Mouse (Mus musculus) Patski (cell line): ENCODE results near the gene Ptbp3. TPM values are rescaled to one million over a fixed set of nuclear protein-coding genes. Genes with fewer than 3 reads are reported as not detected.

ENCODE experiments used
- ATAC-seq: fragments of 100-300 bp; one replicate; pipeline ENCODE4 v1.8.0; 2021
- CTCF ChIA-PET: fragments of 350-600 bp; sonication (Branson Sonifier 250); formaldehyde crosslinking; loops from one replicate; lab custom pipeline; 2022; ENCODE audit warnings: inconsistent platforms; lab: Charles Lee
- POLR2A ChIA-PET: fragments of 350-600 bp; sonication (Branson Sonifier 250); formaldehyde crosslinking; loops from one replicate; lab custom pipeline; 2022; ENCODE audit warnings: antibody characterized with exemption, inconsistent platforms; lab: Charles Lee
- DNase-seq: peaks from one replicate; pipeline ENCODE4 v3.0.0-alpha.2; 2011; ENCODE audit warnings: low read depth, low spot score
- H3K27me3 ChIP-seq: fragments of 371-371 bp; one replicate; pipeline ENCODE4 v1.5.1; 2021
- CTCF ChIP-seq: fragments of 100-300 bp; IDR thresholded peaks from one replicate; pipeline ENCODE4 v1.5.1; 2021
- in situ Hi-C: fragments of 300-500 bp; cut with MboI; formaldehyde crosslinking; loops from 3 replicates; pipeline ENCODE4 v1.11.1; 2018; ENCODE audit warnings: low pct_unique_long_range_greater_than_20kb, mixed read lengths
- polyA plus RNA-seq: library from polyadenylated mRNA; unstranded; gene quantifications from one replicate; pipeline ENCODE4 v1.2.3, GENCODE M21; 2021

Ptbp3 gene
- polyA plus RNA-seq, 1 experiment from 2014 or later, result 41.4 TPM

GRCm38 (mm10) chr4:59437990-59438854, 110.9 kb downstream of the Ptbp3 start, which contains the start of gene Susd1:
TSS of gene Susd1 (minus strand) at chr4:59438633.
- no peak for TF ChIP-seq CTCF
- ATAC-seq, result no peak
- CTCF ChIA-PET, result no interaction called here
- no peaks in the 10 kb centered on the region for H3K27me3 ChIP-seq
- DNase-seq, result no peak
- in situ Hi-C loops, result no loop called here
- POLR2A ChIA-PET, result no interaction called here

GRCm38 (mm10) chr4:59435951-59436350, 113.2 kb downstream of the Ptbp3 start:
- ChIA-PET CTCF (no interaction called here), POLR2A (no interaction called here)
- no peak for TF ChIP-seq CTCF
- no peaks in the 10 kb centered on the region for H3K27me3 ChIP-seq
- in situ Hi-C loops, result no loop called here
- ATAC-seq (no peak), DNase-seq (no peak)

GRCm38 (mm10) chr4:59434039-59434438, 115.1 kb downstream of the Ptbp3 start:
- ChIA-PET POLR2A (no interaction called here), CTCF (interaction anchor here (1.4 kb wide), 1 partner anchor 34 kb away, joined by 3 read pairs; no protein-coding TSS in a partner anchor)
- ATAC-seq (no peak), DNase-seq (no peak)
- no peak for TF ChIP-seq CTCF
- in situ Hi-C loops, result no loop called here
- no peaks in the 10 kb centered on the region for H3K27me3 ChIP-seq

GRCm38 (mm10) chr4:59429128-59429527, 120.0 kb downstream of the Ptbp3 start:
- H3K27me3 ChIP-seq, result no peaks in the 10 kb centered on the region
- no peak for TF ChIP-seq CTCF
- CTCF ChIA-PET, result no interaction called here
- DNase-seq (no peak), ATAC-seq (no peak)
- in situ Hi-C loops, result no loop called here
- POLR2A ChIA-PET, result no interaction called here

DNA sequence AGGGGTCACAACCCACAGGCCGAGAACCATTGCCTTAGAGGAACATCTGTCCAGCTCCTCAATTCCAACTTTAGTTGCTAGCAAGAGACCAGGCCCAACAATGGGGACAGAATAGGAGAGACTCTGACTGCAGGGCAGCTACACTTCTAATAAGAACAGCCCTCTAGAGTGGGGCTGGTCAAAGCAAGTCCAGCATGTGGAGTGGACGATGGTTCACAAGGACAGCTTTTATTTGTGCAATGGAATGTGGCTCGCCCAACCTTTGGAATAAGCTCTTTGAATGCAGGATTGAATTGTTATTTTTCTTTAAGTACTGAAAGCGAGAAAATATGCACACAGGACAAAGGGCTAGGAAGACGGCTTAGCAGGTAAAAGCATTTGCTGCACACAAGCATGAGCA, 122.7 kb downstream of the Ptbp3 start:
- POLR2A ChIA-PET, result no interaction called here
- ATAC-seq, result no peak

DNA sequence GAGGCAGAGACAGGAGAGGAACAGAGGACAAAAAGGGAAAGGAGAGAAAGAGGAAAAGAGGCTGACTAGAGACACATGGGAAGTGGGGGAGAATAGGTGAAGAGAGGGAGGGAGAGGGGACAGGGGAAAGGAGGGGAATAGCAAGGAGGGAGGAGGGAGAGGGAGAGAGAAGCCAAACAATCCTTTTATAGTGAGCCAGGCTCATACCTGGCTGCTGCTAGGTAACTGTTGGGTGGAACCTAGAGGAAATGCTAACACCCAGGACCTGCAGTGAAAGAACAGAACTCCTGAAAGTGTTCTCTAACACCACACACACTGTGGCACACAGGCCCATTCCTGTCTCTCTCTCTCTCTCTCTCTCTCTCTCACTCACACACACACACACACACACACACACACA, 126.4 kb downstream of the Ptbp3 start:
- ChIA-PET POLR2A (no interaction called here), CTCF (no interaction called here)
- DNase-seq (no peak), ATAC-seq (no peak)
- no peaks in the 10 kb centered on the region for H3K27me3 ChIP-seq
- in situ Hi-C loops, result no loop called here
- TF ChIP-seq CTCF, result no peak

More for the DNA sequence above, 122.7 kb downstream of the Ptbp3 start:
- TF ChIP-seq CTCF, result no peak
- CTCF ChIA-PET, result interaction anchor here (1.0 kb wide), 1 partner anchor 22 kb away, joined by 3 read pairs; no protein-coding TSS in a partner anchor
- in situ Hi-C loops, result no loop called here
- no peaks in the 10 kb centered on the region for H3K27me3 ChIP-seq
- no peak for DNase-seq

DNA sequence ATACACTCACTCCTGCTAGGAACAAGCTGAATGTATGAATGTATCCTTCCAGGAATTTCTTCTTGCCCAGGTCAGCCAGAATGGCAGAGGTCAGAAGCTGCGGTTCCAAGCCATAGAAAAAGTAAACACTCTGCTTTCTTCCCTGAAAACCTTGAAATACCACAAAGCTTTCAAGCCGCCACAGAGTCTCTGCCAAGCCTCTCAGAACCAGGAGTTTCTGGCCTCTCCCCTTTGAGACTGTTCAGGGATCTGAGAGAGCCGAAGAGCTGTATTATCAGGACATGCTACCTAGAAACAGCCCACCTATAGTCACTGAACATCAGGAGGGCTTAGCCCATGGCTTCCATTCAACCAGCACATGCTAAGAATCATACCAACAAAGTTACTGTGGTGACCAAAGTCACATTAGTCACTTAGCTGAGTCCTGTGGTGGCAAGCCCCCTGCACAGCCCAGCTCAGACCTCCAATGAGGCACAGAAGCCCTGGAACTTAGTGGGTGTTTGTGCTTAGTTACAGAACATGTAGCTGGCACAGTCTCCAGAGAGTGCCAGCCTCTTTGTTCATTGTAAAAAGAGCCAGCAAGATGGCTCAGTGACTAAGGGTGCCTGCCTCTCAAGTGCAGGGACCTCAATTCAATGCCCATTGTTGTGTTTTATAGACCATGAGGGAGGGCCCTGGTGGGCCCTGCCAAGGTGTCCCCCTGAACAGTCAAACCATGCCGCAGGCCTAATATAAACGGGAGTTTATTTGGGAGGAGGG, 127.0 kb downstream of the Ptbp3 start:
- no peaks in the 10 kb centered on the region for H3K27me3 ChIP-seq
- DNase-seq (no peak), ATAC-seq (no peak)
- ChIA-PET CTCF (no interaction called here), POLR2A (no interaction called here)
- in situ Hi-C loops, result no loop called here
- no peak for TF ChIP-seq CTCF

Other genes with a start within 250 kb of the Ptbp3 start
- 2.1 TPM for gene Susd1, start 110.7 kb downstream of the Ptbp3 start, polyA plus RNA-seq
- 25.8 TPM for gene Hsdl2, start 32.2 kb upstream of the Ptbp3 start, polyA plus RNA-seq
- 8.4 TPM for gene E130308A19Rik, start 76.8 kb upstream of the Ptbp3 start, polyA plus RNA-seq